Mouse (Mus musculus): Measurements from ENCODE around the gene Gabrb2.

DNA sequence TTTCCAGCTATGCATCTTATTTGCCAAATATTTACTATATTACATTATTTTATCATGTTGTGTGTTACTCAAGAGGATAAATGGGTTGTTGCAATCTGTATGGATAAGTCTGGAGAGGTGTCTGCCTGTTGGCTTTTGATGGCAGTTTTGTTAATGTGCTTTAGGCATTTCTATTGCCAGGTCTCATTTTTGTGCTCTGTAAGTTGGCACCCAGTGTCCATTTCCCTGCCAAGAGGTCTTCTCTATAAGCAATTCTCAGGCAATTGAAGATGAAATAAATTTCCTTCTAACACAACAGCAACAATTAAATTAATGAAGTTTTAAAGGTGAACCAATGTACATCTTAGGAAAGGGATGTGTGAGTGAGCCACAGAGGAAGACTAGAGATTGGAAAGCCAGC lies 11.9 kb downstream of the Gabrb2 start:
- no peak for TF ChIP-seq POLR2A (IDR thresholded peaks at IDR 0.05; ENCODE audit: low read depth, low read length)
- no peak for TF ChIP-seq CTCF (IDR thresholded peaks at IDR 0.05; ENCODE audit: borderline replicate concordance, insufficient read depth, low read length)

Data from embryonic fibroblast, embryonic 13.5 days (primary cell).